ENCODE assay signal across 17 mouse cellular contexts in genomic region chr3:32430394-32430793, GRCm38 (mm10). TPM values are rescaled to one million over a fixed set of nuclear protein-coding genes. Genes with fewer than 3 reads are reported as not detected.
DNase-seq lines count a peak whose midpoint lies in the region; ATAC-seq and TF ChIP-seq lines count a peak whose summit lies in the region.
"Had no signal": no experiment of that assay in that cellular context is flagged by ENCODE, and none has a peak within 500 bp of the region (broad histone marks: within the 10 kb centered on the region; RNA-seq: fewer than 3 reads in every experiment).

No protein-coding gene starts in this region.

- no peak overlapping the region for H3K9ac ChIP-seq in heart, embryonic 13.5 days
- no peak overlapping the region for H3K9ac ChIP-seq in lung, postnatal 0 days (replicated peaks; ENCODE audit: low read depth)
- H3K9ac ChIP-seq: embryonic facial prominence, embryonic 12.5 days; forebrain, embryonic 15.5 days; hindbrain, embryonic 15.5 days had no signal

- DNase-seq in adrenal gland, adult 2 months = peak; percentile 27
- no peak for DNase-seq in adrenal gland, adult 18-20 months (ENCODE audit: low spot score in 2 of 2)
- no peak for DNase-seq in heart, adult 8-10 months (ENCODE audit: low spot score)
- peak; percentile 6 for DNase-seq in lung, postnatal 0 days (ENCODE audit: low spot score)
- DNase-seq in lung, adult 2 months = no peak
- DNase-seq in adipocyte (ENCODE audit: low spot score) = no peak
- DNase-seq: cerebellum, adult 11-12 months; cerebellum, adult 9-10 months; cerebellum, postnatal 25 days; gastrocnemius, postnatal 36 days; kidney, adult 2 months had no signal

- no peak overlapping the region for H3K4me2 ChIP-seq in heart, embryonic 13.5 days
- H3K4me2 ChIP-seq in lung, postnatal 0 days (replicated peaks; ENCODE audit: low read depth, low read length) = no peak overlapping the region
- H3K4me2 ChIP-seq: embryonic facial prominence, embryonic 12.5 days; forebrain, embryonic 15.5 days; hindbrain, embryonic 15.5 days had no signal

- peaks cover 46% of the 10 kb centered on the region for H3K4me1 ChIP-seq in heart, embryonic 13.5 days
- H3K4me1 ChIP-seq in lung, postnatal 0 days (ENCODE audit: insufficient read depth, low read depth, low read length) = peaks cover 11% of the 10 kb centered on the region; the same call in 1 of the 2 replicates
- peaks cover 25% of the 10 kb centered on the region for H3K4me1 ChIP-seq in lung, adult 2 months (ENCODE audit: control insufficient read depth, insufficient read depth, low read length)
- H3K4me1 ChIP-seq: embryonic facial prominence, embryonic 12.5 days had no signal

- H3K4me3 ChIP-seq in heart, embryonic 13.5 days = no peak overlapping the region
- H3K4me3 ChIP-seq in lung, postnatal 0 days (ENCODE audit: low read depth, low read length) = no peak overlapping the region
- H3K4me3 ChIP-seq in lung, adult 2 months (replicated peaks; ENCODE audit: extremely low read depth, low read depth, low read length) = no peak overlapping the region
- H3K4me3 ChIP-seq: embryonic facial prominence, embryonic 12.5 days; forebrain, embryonic 15.5 days; hindbrain, embryonic 15.5 days had no signal

- no peak for TF ChIP-seq POLR2A in lung, adult 2 months (IDR thresholded peaks at IDR 0.05; ENCODE audit: borderline replicate concordance, extremely low read depth, low read depth, low read length)

- TF ChIP-seq EP300 in lung, postnatal 0 days (IDR thresholded peaks at IDR 0.05) = no peak

- H3K9me3 ChIP-seq in heart, embryonic 13.5 days = no peaks in the 10 kb centered on the region
- H3K9me3 ChIP-seq in lung, postnatal 0 days (ENCODE audit: low read length) = no peaks in the 10 kb centered on the region
- H3K9me3 ChIP-seq: embryonic facial prominence, embryonic 12.5 days; forebrain, embryonic 15.5 days; hindbrain, embryonic 15.5 days had no signal

- peak overlapping the region; percentile 28; the same call in 1 of the 2 replicates for H3K27ac ChIP-seq in heart, embryonic 13.5 days (replicated peaks)
- H3K27ac ChIP-seq in lung, postnatal 0 days (ENCODE audit: low read length) = no peak overlapping the region
- H3K27ac ChIP-seq: embryonic facial prominence, embryonic 12.5 days; forebrain, embryonic 15.5 days; hindbrain, embryonic 15.5 days had no signal

- peaks cover 7% of the 10 kb centered on the region for H3K36me3 ChIP-seq in heart, embryonic 13.5 days
- no peaks in the 10 kb centered on the region for H3K36me3 ChIP-seq in lung, postnatal 0 days (ENCODE audit: insufficient read depth, low read length)
- H3K36me3 ChIP-seq: embryonic facial prominence, embryonic 12.5 days; forebrain, embryonic 15.5 days; hindbrain, embryonic 15.5 days had no signal

- no peak for ATAC-seq in heart, embryonic 13.5 days (ENCODE audit: extremely low read depth, insufficient number of reproducible peaks, low FRiP score, low TSS enrichment)
- ATAC-seq in lung, postnatal 0 days = no peak
- ATAC-seq: forebrain, embryonic 15.5 days; intestine, embryonic 16.5 days had no signal

- WGBS in heart, embryonic 13.5 days = 58% methylated on average over 2 of the region's 2 CpGs
- WGBS in lung, postnatal 0 days = 44% methylated on average over 2 of the region's 2 CpGs
- WGBS in lung, adult 2 months = 14% methylated on average over 2 of the region's 2 CpGs

- TF ChIP-seq CTCF in lung, postnatal 0 days (IDR thresholded peaks at IDR 0.05) = no peak
- TF ChIP-seq CTCF in lung, adult 2 months (IDR thresholded peaks at IDR 0.05; ENCODE audit: insufficient read depth, low read length) = no peak

- H3K27me3 ChIP-seq in heart, embryonic 13.5 days (replicated peaks) = no peaks in the 10 kb centered on the region
- H3K27me3 ChIP-seq in lung, postnatal 0 days (replicated peaks; ENCODE audit: insufficient read depth, low read length) = no peaks in the 10 kb centered on the region
- H3K27me3 ChIP-seq: CH12.LX; embryonic facial prominence, embryonic 12.5 days; forebrain, embryonic 15.5 days; hindbrain, embryonic 15.5 days had no signal

RNA-seq across cellular contexts. Expression of gene Pik3ca, which starts 32.9 kb away (rescaled TPM):
- 10 to 100 TPM; 42.1 to 49.6 TPM for total RNA-seq in adrenal gland, adult 2 months (2021)
- 1.3 and 1.5 TPM in 2 replicates for polyA plus RNA-seq in adrenal gland, adult 2 months (2012; rRNA removed)
- 10 to 100 TPM; 42.3 to 59.5 TPM for total RNA-seq in adrenal gland, adult 18-20 months (2021)
- polyA plus RNA-seq in heart, embryonic 13.5 days (2015; fragmentation: Nextera tagmentation; extraction: Ambion mirVana) = 5.2 and 7.4 TPM in 2 replicates
- total RNA-seq in heart, adult 8-10 months (2022) = 10 to 100 TPM; 42.2 to 50.1 (median 45.1) TPM
- 13.4 and 16.0 TPM in 2 replicates for polyA plus RNA-seq in lung, postnatal 0 days (2015; fragmentation: Nextera tagmentation; extraction: Ambion mirVana)
- polyA plus RNA-seq in lung, adult 2 months (2012; rRNA removed) = 6.7 and 11.4 TPM in 2 replicates

Comparison
In these comparisons a context has a peak if more than half of its experiments do, and no peak if none do; other contexts are left out.
1. DNase-seq: peak in adrenal gland, adult 2 months (single experiment) and lung, postnatal 0 days (single experiment); none in adrenal gland, adult 18-20 months (0 of 2), heart, adult 8-10 months (single experiment), lung, adult 2 months (single experiment) and adipocyte (single experiment).